Mouse (Mus musculus) intestine, embryonic 16.5 days (tissue): Measurements from ENCODE around the gene Vamp9. TPM values are rescaled to one million over a fixed set of nuclear protein-coding genes. Genes with fewer than 3 reads are reported as not detected.
A peak's percentile ranks its signal among the peaks of the same experiment; 100 is the strongest.

Experiments used
- ATAC-seq: fragments of 200-750 bp; cut with Nextera tagmentation; 2 replicates; pipeline ENCODE4 v1.8.0; 2017; ENCODE audit warnings: moderate TSS enrichment, moderate library complexity
- H3K27ac ChIP-seq: fragments of 300-500 bp; sonication (generic); 2 replicates; pipeline ENCODE4 v1.5.1; 2014; ENCODE audit warnings: mild to moderate bottlenecking, low read length
- H3K27me3 ChIP-seq: fragments of 300-500 bp; sonication (generic); replicated peaks from 2 replicates; pipeline ENCODE4 v1.6.1; 2014; ENCODE audit warnings: low read length, control low read depth, mixed read lengths; ENCODE audit not compliant: control insufficient read depth, insufficient read depth
- H3K36me3 ChIP-seq: fragments of 300-500 bp; sonication (generic); 2 replicates; pipeline ENCODE4 v1.6.1; 2014; ENCODE audit warnings: low read length, control low read depth; ENCODE audit not compliant: control insufficient read depth, insufficient read depth
- H3K4me1 ChIP-seq: fragments of 300-500 bp; sonication (generic); 2 replicates; pipeline ENCODE4 v1.6.1; 2014; ENCODE audit warnings: low read length, control low read depth, mixed read lengths; ENCODE audit not compliant: control insufficient read depth, insufficient read depth
- H3K4me2 ChIP-seq: fragments of 300-500 bp; sonication (generic); 2 replicates; pipeline ENCODE4 v1.6.1; 2014; ENCODE audit warnings: low read depth, low read length, control low read depth
- H3K4me3 ChIP-seq: fragments of 300-500 bp; sonication (generic); 2 replicates; pipeline ENCODE4 v1.5.1; 2014; ENCODE audit warnings: mild to moderate bottlenecking, low read length
- H3K9ac ChIP-seq: fragments of 300-500 bp; sonication (generic); 2 replicates; pipeline ENCODE4 v1.6.1; 2014; ENCODE audit warnings: low read depth, low read length
- H3K9me3 ChIP-seq: fragments of 300-500 bp; sonication (generic); 2 replicates; pipeline ENCODE4 v1.6.1; 2016; ENCODE audit warnings: low read length, control low read depth; ENCODE audit not compliant: control insufficient read depth
- WGBS: fragments of 180-500 bp; shearing (Covaris S2); extraction: QIAGEN DNeasy Blood & Tissue Kit; methylation state at CpG from one replicate; pipeline ENCODE4 v1.1.7; 2014; 5-methylcytosine and 5-hydroxymethylcytosine counted together
- polyA plus RNA-seq: library from polyadenylated mRNA; unstranded; fragments of >200 nt; fragmentation: Nextera tagmentation; extraction: Ambion mirVana; gene quantifications from 2 replicates; pipeline ENCODE4 v1.2.1, GENCODE M21; 2015

Vamp9 gene
- polyA plus RNA-seq, 1 experiment from 2014 or later: 0.28 TPM

DNA sequence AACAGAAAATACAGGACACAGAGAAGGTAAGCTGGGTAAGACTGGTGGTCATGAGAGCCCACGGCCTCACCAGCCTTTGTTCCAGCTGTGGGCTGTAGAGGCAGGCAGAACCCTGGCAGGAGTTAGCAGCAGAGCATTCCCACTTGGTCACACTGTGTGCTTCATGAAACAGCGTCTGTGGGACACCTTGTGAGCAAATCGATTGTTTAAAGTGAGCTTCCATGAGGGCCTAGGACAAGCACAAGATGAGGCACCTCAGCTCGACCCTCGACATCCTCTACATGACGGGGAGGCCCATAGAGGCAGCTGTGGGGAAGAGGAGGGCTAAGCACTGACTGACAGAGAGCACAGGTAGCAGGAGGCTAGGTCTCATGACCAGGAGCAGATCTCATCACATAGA is 25.9 kb downstream of the Vamp9 start:
- WGBS: 84% methylated on average over 6 of the region's 6 CpGs
- no peak overlapping the region for H3K9ac ChIP-seq
- no peak overlapping the region for H3K27ac ChIP-seq
- no peak overlapping the region for H3K4me2 ChIP-seq
- no peaks in the 10 kb centered on the region for H3K36me3 ChIP-seq
- no peak for ATAC-seq
- H3K27me3 ChIP-seq: no peaks in the 10 kb centered on the region
- H3K4me3 ChIP-seq: no peak overlapping the region
- no peaks in the 10 kb centered on the region for H3K9me3 ChIP-seq
- no peaks in the 10 kb centered on the region for H3K4me1 ChIP-seq

DNA sequence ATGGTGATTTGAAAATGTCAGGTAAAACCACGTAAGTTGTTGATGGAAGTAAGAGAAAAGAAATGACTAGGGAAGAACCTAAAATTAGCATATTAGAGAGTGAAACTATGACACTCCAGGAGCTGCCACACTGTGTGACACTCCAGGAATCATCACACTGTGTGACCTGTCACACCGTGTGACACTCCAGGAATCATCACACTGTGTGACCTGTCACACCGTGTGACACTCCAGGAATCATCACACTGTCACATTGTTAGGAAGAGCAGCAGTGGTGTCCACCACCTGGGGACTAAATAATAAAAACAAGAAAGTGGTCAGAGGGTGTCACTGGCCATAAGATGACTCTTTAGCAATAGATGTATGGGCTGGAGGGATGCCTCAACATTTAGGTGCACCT is 33.4 kb downstream of the Vamp9 start:
- Histone ChIP-seq H3K4me3 (no peak overlapping the region), H3K9me3 (no peaks in the 10 kb centered on the region), H3K27ac (no peak overlapping the region), H3K9ac (no peak overlapping the region), H3K36me3 (no peaks in the 10 kb centered on the region), H3K27me3 (no peaks in the 10 kb centered on the region), H3K4me2 (no peak overlapping the region), H3K4me1 (no peaks in the 10 kb centered on the region)
- no peak for ATAC-seq
- 76% methylated on average over 3 of the region's 3 CpGs for WGBS

DNA sequence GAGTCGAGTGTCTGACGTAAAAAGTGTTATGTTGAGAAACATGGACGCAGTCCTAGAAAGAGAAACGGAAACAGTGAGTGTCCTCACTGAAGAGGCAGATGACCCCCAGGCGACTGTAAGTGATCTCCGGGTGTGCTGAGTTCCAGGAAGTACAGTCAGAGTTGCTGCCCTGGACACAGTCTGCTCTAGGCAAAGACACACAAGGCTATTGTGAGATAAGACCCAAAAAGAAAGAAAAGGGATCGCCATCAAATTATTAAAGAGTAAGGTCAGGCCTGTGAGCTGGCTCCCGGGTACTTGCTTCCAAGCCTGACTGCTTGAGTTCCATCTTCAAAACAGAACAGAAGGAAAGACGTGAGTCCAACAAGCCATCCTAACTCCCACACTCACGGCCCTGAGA is 35.2 kb downstream of the Vamp9 start:
- Histone ChIP-seq H3K27ac (no peak overlapping the region), H3K4me3 (no peak overlapping the region), H3K36me3 (no peaks in the 10 kb centered on the region), H3K9me3 (no peaks in the 10 kb centered on the region), H3K27me3 (no peaks in the 10 kb centered on the region), H3K4me2 (no peak overlapping the region), H3K4me1 (no peaks in the 10 kb centered on the region), H3K9ac (no peak overlapping the region)
- ATAC-seq: no peak
- WGBS: 76% methylated on average over 10 of the region's 10 CpGs

DNA sequence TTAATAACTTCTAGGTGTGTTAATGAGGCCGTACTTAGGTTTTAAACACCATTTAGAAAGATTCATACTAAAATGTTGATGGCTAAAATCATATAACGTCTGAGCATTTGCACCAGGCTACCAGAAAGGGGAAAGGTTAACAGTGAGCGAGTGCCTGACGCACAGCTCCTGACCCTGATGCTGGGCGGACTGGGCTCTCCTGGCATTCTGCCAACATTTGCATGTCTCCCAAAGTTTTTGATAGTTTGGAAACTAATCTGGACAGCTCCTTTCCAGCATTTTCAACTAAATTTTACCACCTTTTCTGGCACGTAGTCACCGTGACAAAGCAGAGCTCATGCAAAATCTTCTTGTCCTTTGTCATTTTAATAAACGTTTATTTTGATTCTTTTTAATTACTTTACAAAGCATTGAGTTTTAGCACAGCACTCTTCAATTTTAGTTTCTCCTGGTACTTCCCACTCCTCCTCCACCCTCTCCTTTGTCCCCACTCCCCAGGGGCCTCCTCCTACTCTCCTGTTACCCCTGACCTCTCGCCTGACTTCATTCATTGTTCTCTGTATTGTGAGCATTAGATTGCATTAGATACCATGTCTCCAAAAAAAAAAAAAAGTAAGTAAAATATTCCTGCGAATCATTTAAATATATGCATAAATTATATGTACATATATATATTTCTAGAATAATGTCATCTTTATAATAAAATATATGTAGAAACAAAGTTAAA is 35.9 kb downstream of the Vamp9 start:
- no peak overlapping the region for H3K4me3 ChIP-seq
- no peak overlapping the region for H3K27ac ChIP-seq
- H3K36me3 ChIP-seq: no peaks in the 10 kb centered on the region
- H3K4me1 ChIP-seq: no peaks in the 10 kb centered on the region
- no peaks in the 10 kb centered on the region for H3K9me3 ChIP-seq
- 58% methylated on average over 10 of the region's 10 CpGs for WGBS
- ATAC-seq: no peak
- no peak overlapping the region for H3K9ac ChIP-seq
- H3K4me2 ChIP-seq: no peak overlapping the region
- no peaks in the 10 kb centered on the region for H3K27me3 ChIP-seq

DNA sequence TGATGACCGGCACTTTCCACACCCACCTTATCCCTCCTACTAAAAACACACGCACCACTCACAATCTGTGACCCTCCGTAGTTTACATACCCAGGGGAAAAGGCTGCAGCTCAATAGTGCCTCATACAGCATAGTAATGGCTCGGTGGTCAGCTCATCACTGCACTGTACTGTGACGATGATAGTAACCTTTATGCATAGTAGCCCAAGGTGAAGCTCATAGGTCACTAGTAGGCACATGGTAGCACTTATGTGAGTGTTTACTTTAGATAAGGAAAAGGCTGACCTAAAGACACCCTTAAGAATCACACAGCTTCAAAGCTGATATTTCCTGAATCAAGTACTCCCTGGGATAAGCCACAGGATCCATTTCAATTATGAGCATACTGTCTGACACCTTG is 46.5 kb downstream of the Vamp9 start:
- Histone ChIP-seq H3K27ac (no peak overlapping the region), H3K4me1 (no peaks in the 10 kb centered on the region), H3K4me3 (no peak overlapping the region), H3K9me3 (no peaks in the 10 kb centered on the region), H3K27me3 (no peaks in the 10 kb centered on the region), H3K36me3 (no peaks in the 10 kb centered on the region), H3K4me2 (no peak overlapping the region), H3K9ac (no peak overlapping the region)
- 76% methylated on average over 5 of the region's 5 CpGs for WGBS
- ATAC-seq: peak; percentile 72

DNA sequence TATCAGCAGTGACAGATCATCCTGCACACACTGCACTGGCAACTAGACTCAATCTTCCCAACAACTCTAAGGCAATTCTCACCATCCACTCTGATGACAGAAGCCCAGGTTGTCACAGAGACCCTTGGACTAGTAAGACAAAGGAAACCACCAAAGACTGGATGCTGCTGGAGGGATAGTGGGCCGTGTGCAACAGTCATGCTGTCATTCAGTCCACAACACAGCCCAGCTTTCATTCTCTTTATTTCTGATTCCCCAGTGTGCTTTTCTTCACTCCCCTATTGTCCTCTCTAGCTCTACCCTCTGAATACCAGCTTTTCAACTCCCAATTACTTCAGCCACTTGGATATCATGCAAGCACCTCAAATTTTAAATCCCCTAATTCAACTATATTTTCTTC is 47.8 kb downstream of the Vamp9 start:
- Histone ChIP-seq H3K9me3 (no peaks in the 10 kb centered on the region), H3K4me2 (no peak overlapping the region), H3K4me1 (no peaks in the 10 kb centered on the region), H3K4me3 (no peak overlapping the region), H3K36me3 (no peaks in the 10 kb centered on the region), H3K27me3 (no peaks in the 10 kb centered on the region), H3K9ac (no peak overlapping the region), H3K27ac (no peak overlapping the region)
- no peak for ATAC-seq
- WGBS: 48% methylated on average over 1 of the region's 1 CpGs

DNA sequence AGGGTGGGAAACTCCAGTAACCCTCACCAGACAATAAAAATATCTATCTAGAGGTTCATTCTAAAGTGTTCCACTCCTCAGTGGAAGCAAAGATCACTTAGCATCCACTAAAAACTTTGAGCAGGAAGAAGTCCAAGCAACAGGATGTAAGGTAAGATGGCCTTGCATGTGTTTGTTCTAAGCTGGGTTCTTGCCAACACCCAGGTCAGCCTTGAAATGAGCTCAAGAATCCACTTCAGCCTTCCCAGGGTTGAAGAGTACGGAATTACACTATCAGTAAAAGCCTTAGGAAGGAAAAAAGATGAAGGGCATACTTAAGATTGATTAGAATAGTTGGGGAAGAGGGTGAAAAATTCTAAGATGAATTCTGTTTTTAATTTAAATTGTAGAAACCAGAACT is 52.6 kb downstream of the Vamp9 start:
- no peaks in the 10 kb centered on the region for H3K4me1 ChIP-seq
- no peak overlapping the region for H3K27ac ChIP-seq
- H3K4me3 ChIP-seq: no peak overlapping the region
- H3K9ac ChIP-seq: no peak overlapping the region
- WGBS: 67% methylated on average over 1 of the region's 1 CpGs
- no peaks in the 10 kb centered on the region for H3K27me3 ChIP-seq
- H3K9me3 ChIP-seq: no peaks in the 10 kb centered on the region
- H3K36me3 ChIP-seq: 0 out of 2 replicates have a peak, but pooled peaks cover 4% of the 10 kb centered on the region
- H3K4me2 ChIP-seq: no peak overlapping the region
- no peak for ATAC-seq

DNA sequence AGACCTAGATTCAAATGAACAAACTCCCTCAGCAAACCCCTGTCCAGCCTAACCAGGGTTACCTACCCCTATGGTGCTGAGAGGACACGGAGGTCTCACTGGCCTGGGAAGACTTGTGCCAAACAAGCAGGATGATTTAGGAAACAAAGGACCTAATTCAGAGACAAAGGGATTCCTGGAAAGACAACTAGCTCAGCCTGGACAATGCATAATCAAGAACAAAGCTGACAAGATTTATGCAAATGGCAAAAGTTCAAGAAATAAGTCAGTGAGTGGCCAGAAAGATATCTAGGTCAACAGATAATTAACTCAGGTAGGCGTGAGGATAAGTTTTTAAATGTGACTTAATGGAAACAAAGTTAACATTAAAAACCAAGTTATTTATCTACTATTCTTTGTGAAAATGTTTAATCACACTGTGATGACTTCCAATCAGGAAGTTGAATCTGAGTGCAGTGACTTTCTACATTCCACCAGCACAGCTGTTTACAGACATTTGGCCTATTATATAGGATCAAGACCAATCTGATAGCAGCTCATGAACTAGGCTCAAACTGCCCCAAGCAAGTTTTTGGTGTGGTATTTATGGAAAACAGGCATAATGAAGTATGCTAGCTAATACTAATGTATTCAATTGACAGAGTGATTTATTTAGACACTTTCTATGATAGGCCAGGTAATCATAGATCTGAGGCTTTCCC is 53.3 kb downstream of the Vamp9 start:
- H3K27ac ChIP-seq: no peak overlapping the region
- H3K9ac ChIP-seq: no peak overlapping the region
- WGBS: 83% methylated on average over 2 of the region's 2 CpGs
- no peaks in the 10 kb centered on the region for H3K27me3 ChIP-seq
- H3K4me2 ChIP-seq: no peak overlapping the region
- no peak overlapping the region for H3K4me3 ChIP-seq
- 0 out of 2 replicates have a peak, but pooled peaks cover 7% of the 10 kb centered on the region for H3K36me3 ChIP-seq
- H3K9me3 ChIP-seq: no peaks in the 10 kb centered on the region
- H3K4me1 ChIP-seq: no peaks in the 10 kb centered on the region
- ATAC-seq: no peak

DNA sequence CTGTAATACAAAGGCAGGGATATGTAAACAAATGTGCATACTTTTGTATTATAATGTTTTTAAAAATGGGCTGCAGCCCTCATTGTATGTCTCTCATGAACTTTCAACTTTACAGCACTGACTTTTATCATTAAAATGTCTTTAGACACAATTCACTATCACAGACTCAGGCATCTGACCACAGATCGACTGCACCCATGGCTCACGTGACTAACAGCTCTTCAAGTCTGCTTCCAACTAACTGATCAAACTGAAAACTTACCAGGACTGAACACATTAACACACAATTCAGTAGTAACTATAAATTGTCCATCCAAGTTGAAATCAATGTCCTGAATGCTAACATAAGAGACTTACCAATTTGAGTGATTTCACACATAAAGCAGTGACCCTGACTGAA is 53.9 kb downstream of the Vamp9 start:
- Histone ChIP-seq H3K4me2 (no peak overlapping the region), H3K9ac (no peak overlapping the region), H3K27ac (no peak overlapping the region), H3K36me3 (0 out of 2 replicates have a peak, but pooled peaks cover 7% of the 10 kb centered on the region), H3K9me3 (no peaks in the 10 kb centered on the region), H3K27me3 (no peaks in the 10 kb centered on the region), H3K4me3 (no peak overlapping the region), H3K4me1 (no peaks in the 10 kb centered on the region)
- no peak for ATAC-seq
- 79% methylated on average over 2 of the region's 2 CpGs for WGBS
